Mouse (Mus musculus): ENCODE data around the gene Prpf3. TPM values are rescaled to one million over a fixed set of nuclear protein-coding genes. Genes with fewer than 3 reads are reported as not detected.
A peak's percentile ranks its signal among the peaks of the same experiment; 100 is the strongest.

Prpf3 gene
- polyA plus RNA-seq, 1 experiment, result 26.7 TPM

- TF ChIP-seq USF1 (IDR thresholded peaks at IDR 0.05; ENCODE audit: low read depth) (no peak), CEBPB (IDR thresholded peaks at IDR 0.05; ENCODE audit: low read depth) (no peak), CTCF (IDR thresholded peaks at IDR 0.05; ENCODE audit: control insufficient read depth, insufficient read depth, insufficient read length) (no peak), MAX (IDR thresholded peaks at IDR 0.05) (no peak), FOSL1 (IDR thresholded peaks at IDR 0.05; ENCODE audit: insufficient read depth, low read length, poor library complexity, severe bottlenecking) (no peak), MYOD1 (IDR thresholded peaks at IDR 0.05; ENCODE audit: control insufficient read depth, insufficient read length, low read depth) (no peak), MYOG (IDR thresholded peaks at IDR 0.05; ENCODE audit: control insufficient read depth, extremely low read depth, insufficient read length) (no peak)
- Histone ChIP-seq H3ac (ENCODE audit: control insufficient read depth, insufficient read length, low read depth) (peak within 1 kb of the TSS; percentile 18), H3K79me3 (ENCODE audit: low read depth) (peaks cover 13% of the 10 kb centered on the region), H3K36me3 (ENCODE audit: control insufficient read depth, insufficient read depth) (peaks cover 10% of the 10 kb centered on the region), H3K4me3 (ENCODE audit: insufficient read depth, poor library complexity, severe bottlenecking) (peak within 1 kb of the TSS; percentile 70), H3K27me3 (ENCODE audit: control insufficient read depth, insufficient read depth, insufficient read length) (no peaks in the 10 kb centered on the region), H3K79me2 (ENCODE audit: control insufficient read depth, insufficient read depth) (peaks cover 63% of the 10 kb centered on the region)
Measured at GRCm38 (mm10) chr3:95871392-95871867, 15.7 kb upstream of the Prpf3 start, which contains the start of gene Mrps21. Gene Mrps21, minus strand, starts transcription at chr3:95871519.

GRCm38 (mm10) chr3:95870976-95871375 is 15.3 kb upstream of the Prpf3 start:
- peaks cover 13% of the 10 kb centered on the region for H3K79me3 ChIP-seq (ENCODE audit: low read depth)
- peaks cover 13% of the 10 kb centered on the region for H3K36me3 ChIP-seq (ENCODE audit: control insufficient read depth, insufficient read depth)
- peak overlapping the region; percentile 70 for H3K4me3 ChIP-seq (ENCODE audit: insufficient read depth, poor library complexity, severe bottlenecking)
- peaks cover 63% of the 10 kb centered on the region for H3K79me2 ChIP-seq (ENCODE audit: control insufficient read depth, insufficient read depth)
- H3ac ChIP-seq (ENCODE audit: control insufficient read depth, insufficient read length, low read depth), result peak overlapping the region; percentile 10
- no peak for TF ChIP-seq MYOG (IDR thresholded peaks at IDR 0.05; ENCODE audit: control insufficient read depth, extremely low read depth, insufficient read length)
- H3K27me3 ChIP-seq (ENCODE audit: control insufficient read depth, insufficient read depth, insufficient read length), result no peaks in the 10 kb centered on the region

- peaks cover 48% of the 10 kb centered on the region for H3K79me2 ChIP-seq (ENCODE audit: control insufficient read depth, insufficient read depth)
- H3K27me3 ChIP-seq (ENCODE audit: control insufficient read depth, insufficient read depth, insufficient read length), result no peaks in the 10 kb centered on the region
- H3ac ChIP-seq (ENCODE audit: control insufficient read depth, insufficient read length, low read depth), result no peak overlapping the region
- no peak overlapping the region for H3K4me3 ChIP-seq (ENCODE audit: insufficient read depth, poor library complexity, severe bottlenecking)
- no peak for TF ChIP-seq USF1 (IDR thresholded peaks at IDR 0.05; ENCODE audit: low read depth)
- no peak for TF ChIP-seq MYOD1 (IDR thresholded peaks at IDR 0.05; ENCODE audit: control insufficient read depth, insufficient read length, low read depth)
- no peak for TF ChIP-seq MAX (IDR thresholded peaks at IDR 0.05)
- TF ChIP-seq FOSL1 (IDR thresholded peaks at IDR 0.05; ENCODE audit: insufficient read depth, low read length, poor library complexity, severe bottlenecking), result no peak
- H3K79me3 ChIP-seq (ENCODE audit: low read depth), result peaks cover 13% of the 10 kb centered on the region
- peaks cover 18% of the 10 kb centered on the region for H3K36me3 ChIP-seq (ENCODE audit: control insufficient read depth, insufficient read depth)
Measured at GRCm38 (mm10) chr3:95867408-95867807, 11.7 kb upstream of the Prpf3 start.

- peaks cover 35% of the 10 kb centered on the region for H3K79me2 ChIP-seq (ENCODE audit: control insufficient read depth, insufficient read depth)
- no peaks in the 10 kb centered on the region for H3K27me3 ChIP-seq (ENCODE audit: control insufficient read depth, insufficient read depth, insufficient read length)
- no peak overlapping the region for H3ac ChIP-seq (ENCODE audit: control insufficient read depth, insufficient read length, low read depth)
- H3K4me3 ChIP-seq (ENCODE audit: insufficient read depth, poor library complexity, severe bottlenecking), result no peak overlapping the region
- H3K79me3 ChIP-seq (ENCODE audit: low read depth), result peaks cover 7% of the 10 kb centered on the region
- no peak for TF ChIP-seq MYOD1 (IDR thresholded peaks at IDR 0.05; ENCODE audit: control insufficient read depth, insufficient read length, low read depth)
- no peak for TF ChIP-seq CTCF (IDR thresholded peaks at IDR 0.05; ENCODE audit: control insufficient read depth, insufficient read depth, insufficient read length)
- no peak for TF ChIP-seq CEBPB (IDR thresholded peaks at IDR 0.05; ENCODE audit: low read depth)
- no peak for TF ChIP-seq MYOG (IDR thresholded peaks at IDR 0.05; ENCODE audit: control insufficient read depth, extremely low read depth, insufficient read length)
- no peak for TF ChIP-seq FOSL1 (IDR thresholded peaks at IDR 0.05; ENCODE audit: insufficient read depth, low read length, poor library complexity, severe bottlenecking)
- no peak for TF ChIP-seq MAX (IDR thresholded peaks at IDR 0.05)
- no peak for TF ChIP-seq USF1 (IDR thresholded peaks at IDR 0.05; ENCODE audit: low read depth)
- H3K36me3 ChIP-seq (ENCODE audit: control insufficient read depth, insufficient read depth), result peaks cover 18% of the 10 kb centered on the region
Measured at GRCm38 (mm10) chr3:95866071-95866470, 10.4 kb upstream of the Prpf3 start.

- Histone ChIP-seq H3ac (ENCODE audit: control insufficient read depth, insufficient read length, low read depth) (no peak overlapping the region), H3K27me3 (ENCODE audit: control insufficient read depth, insufficient read depth, insufficient read length) (no peaks in the 10 kb centered on the region), H3K79me3 (ENCODE audit: low read depth) (peaks cover 3% of the 10 kb centered on the region), H3K4me3 (ENCODE audit: insufficient read depth, poor library complexity, severe bottlenecking) (no peak overlapping the region), H3K36me3 (ENCODE audit: control insufficient read depth, insufficient read depth) (peaks cover 18% of the 10 kb centered on the region), H3K79me2 (ENCODE audit: control insufficient read depth, insufficient read depth) (peaks cover 30% of the 10 kb centered on the region)
- TF ChIP-seq MAX (IDR thresholded peaks at IDR 0.05), result no peak
- no peak for TF ChIP-seq USF1 (IDR thresholded peaks at IDR 0.05; ENCODE audit: low read depth)
- TF ChIP-seq FOSL1 (IDR thresholded peaks at IDR 0.05; ENCODE audit: insufficient read depth, low read length, poor library complexity, severe bottlenecking), result no peak
Measured at GRCm38 (mm10) chr3:95865571-95865970, 9.9 kb upstream of the Prpf3 start.

- Histone ChIP-seq H3K79me2 (ENCODE audit: control insufficient read depth, insufficient read depth) (peaks cover 25% of the 10 kb centered on the region), H3K4me3 (ENCODE audit: insufficient read depth, poor library complexity, severe bottlenecking) (no peak overlapping the region), H3ac (ENCODE audit: control insufficient read depth, insufficient read length, low read depth) (no peak overlapping the region), H3K36me3 (ENCODE audit: control insufficient read depth, insufficient read depth) (peaks cover 18% of the 10 kb centered on the region), H3K27me3 (ENCODE audit: control insufficient read depth, insufficient read depth, insufficient read length) (no peaks in the 10 kb centered on the region), H3K79me3 (ENCODE audit: low read depth) (no peaks in the 10 kb centered on the region)
- TF ChIP-seq FOSL1 (IDR thresholded peaks at IDR 0.05; ENCODE audit: insufficient read depth, low read length, poor library complexity, severe bottlenecking) (no peak), MAX (IDR thresholded peaks at IDR 0.05) (no peak)
Measured at GRCm38 (mm10) chr3:95865050-95865449, 9.4 kb upstream of the Prpf3 start.
